Mouse (Mus musculus) heart, postnatal 36 days (tissue): ENCODE results near the gene Igsf21. TPM values are rescaled to one million over a fixed set of nuclear protein-coding genes. Genes with fewer than 3 reads are reported as not detected.

Source experiments
- DNase-seq, 2 experiments: peaks; one replicate each; pipeline ENCODE4 v3.0.0; 2021 to 2022
- intact Hi-C: fragments of 180-260 bp; cut with DNase I; formaldehyde crosslinking; loops from one replicate; pipeline ENCODE4 v1.15.1; 2025
- total RNA-seq, 2 experiments: library from RNA; stranded (reverse); gene quantifications; 2 replicates each; pipeline ENCODE4 v1.2.3; 2021

Igsf21 gene
- total RNA-seq, 2 experiments from 2014 or later, result 0.33 TPM; not detected in 1

- intact Hi-C loops, result no loop called here
- no peak for DNase-seq
Measured at GRCm38 (mm10) chr4:140010728-140011470, 235.7 kb downstream of the Igsf21 start.

GRCm38 (mm10) chr4:140004932-140005331 lies 241.7 kb downstream of the Igsf21 start:
- no peak for DNase-seq
- intact Hi-C loops, result no loop called here

DNA sequence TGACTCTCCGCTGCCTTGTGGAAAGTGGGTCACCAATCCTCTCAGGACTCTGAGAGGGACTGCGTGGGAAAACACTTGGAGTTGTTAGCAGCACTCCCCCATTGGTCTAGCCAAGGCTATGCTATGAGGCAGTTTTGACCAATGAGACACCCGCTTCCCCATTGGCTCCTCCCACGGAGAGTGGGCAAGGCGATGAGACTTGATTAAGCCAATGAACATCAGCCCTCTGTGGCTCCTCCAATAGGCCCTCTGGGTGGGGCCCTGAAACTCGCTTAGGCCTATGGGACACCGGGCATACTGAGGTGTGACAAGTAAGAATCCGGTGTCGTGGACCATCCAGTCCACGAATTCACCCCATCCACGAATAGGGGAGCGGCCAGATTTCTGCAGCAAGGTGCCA lies 242.4 kb downstream of the Igsf21 start:
- intact Hi-C loops, result no loop called here
- DNase-seq, result no peak

GRCm38 (mm10) chr4:140002069-140002468 lies 244.5 kb downstream of the Igsf21 start:
- DNase-seq, result no peak
- intact Hi-C loops, result no loop called here

DNA sequence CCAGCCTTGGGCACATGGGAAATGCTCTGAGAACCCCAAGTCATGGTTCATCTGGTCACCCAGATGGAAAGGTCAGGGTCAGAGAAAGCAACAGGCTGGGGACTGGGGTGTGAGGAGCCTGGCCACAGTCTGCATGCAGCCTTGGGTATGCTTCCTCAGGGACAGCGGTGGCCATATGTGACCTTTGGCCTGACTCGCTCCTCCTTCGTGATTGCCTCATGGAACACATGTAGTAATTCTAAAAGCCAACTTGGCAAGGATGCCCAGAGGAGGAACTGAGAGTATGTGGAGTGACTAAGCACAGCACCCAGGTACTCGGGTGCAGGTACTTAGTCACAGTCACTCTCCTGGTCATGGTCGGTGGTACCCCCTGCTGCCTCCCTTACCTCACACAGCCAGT lies 245.7 kb downstream of the Igsf21 start:
- no peak for DNase-seq
- intact Hi-C loops, result no loop called here

DNA sequence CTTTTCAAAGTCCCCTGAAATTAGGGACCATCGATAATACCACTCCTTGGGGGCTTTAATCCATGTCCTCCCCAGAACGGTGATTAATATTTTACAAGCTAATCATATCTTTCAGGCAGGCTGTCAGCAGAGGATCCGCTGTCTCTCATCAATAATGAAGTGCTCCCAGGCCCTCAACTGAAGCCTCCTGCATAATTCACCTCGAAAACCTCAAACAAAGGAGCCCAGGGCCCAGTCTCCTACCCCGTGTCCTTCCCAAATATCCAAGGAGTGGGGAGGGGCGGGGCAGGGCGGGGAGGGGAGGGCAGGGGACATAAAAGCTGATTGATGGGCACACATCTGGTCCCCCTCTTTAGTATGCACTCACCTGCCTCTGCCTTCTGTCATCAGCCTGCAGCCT lies 247.6 kb downstream of the Igsf21 start:
- intact Hi-C loops, result no loop called here
- DNase-seq, result no peak

DNA sequence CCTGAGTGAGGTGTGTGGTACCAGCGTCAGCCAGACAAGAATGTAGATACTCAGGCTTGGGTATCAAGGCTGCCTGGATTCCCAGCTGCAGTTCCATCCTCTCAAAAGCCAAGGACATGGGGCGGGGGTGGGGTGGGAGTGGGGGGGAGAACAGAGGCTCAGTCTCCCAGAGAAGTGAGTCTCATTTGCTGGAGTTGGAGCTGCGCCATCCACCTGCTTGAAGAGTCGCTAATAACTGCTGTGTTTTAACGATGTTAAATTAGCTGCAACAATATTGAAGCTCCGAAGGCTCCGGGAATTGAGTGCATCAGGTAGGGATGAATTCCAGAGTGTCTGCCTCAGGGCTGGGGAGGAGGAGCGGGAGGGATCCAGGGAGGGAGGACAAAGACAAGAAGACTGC lies 250.9 kb downstream of the Igsf21 start:
- intact Hi-C loops, result no loop called here
- no peak for DNase-seq

- intact Hi-C loops, result no loop called here
- no peak for DNase-seq
Measured at GRCm38 (mm10) chr4:139993111-139993755, 253.4 kb downstream of the Igsf21 start.

DNA sequence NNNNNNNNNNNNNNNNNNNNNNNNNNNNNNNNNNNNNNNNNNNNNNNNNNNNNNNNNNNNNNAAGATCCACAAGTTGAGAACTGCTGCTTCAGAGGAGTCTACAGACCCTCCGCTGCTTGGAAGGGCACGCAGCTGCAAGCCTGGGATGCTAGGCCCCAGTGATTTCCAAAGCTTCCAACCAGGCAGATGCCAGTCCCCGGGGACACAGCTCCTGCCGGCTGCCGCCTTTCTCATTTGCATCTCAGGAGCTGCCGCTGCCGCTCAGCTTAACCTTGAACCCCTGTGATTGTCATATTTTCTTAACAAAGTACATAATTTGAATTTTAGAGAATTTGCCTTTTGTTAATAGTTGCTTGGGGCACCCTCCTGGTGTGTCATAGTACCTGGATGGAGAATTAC lies 259.7 kb downstream of the Igsf21 start:
- intact Hi-C loops, result no loop called here
- no peak for DNase-seq

- DNase-seq, result no peak
- intact Hi-C loops, result no loop called here
Measured at GRCm38 (mm10) chr4:139978716-139979115, 267.9 kb downstream of the Igsf21 start.

DNA sequence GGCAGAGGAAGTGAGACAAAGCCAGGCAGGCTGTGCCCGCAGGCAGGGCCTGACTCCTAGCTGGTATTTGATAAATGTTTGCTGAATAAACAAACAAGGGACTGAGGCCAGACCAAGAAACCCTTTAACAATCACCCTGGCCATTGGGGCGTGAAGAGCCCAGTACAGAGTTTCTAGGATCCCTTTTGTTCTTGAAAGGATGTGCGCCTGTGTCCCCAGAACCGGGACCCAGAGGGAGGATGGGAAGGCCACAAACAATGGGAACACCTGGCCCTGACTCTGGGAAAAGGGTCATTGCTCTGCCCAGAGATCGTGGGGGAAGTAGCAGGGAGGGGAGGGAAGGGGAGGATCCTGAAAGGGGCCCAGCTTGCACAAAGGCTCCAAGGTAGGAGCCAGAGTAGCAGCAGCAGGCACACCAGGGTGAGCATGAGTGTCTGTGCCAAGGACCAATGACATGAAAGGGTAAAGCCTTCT lies 269.2 kb downstream of the Igsf21 start:
- intact Hi-C loops, result no loop called here
- DNase-seq, result no peak
